Mouse (Mus musculus) lung, adult 2 months (tissue): ENCODE measurements around the gene Rnf181.

Experiments
- CTCF ChIP-seq: fragments of 200-500 bp; IDR thresholded peaks from 2 replicates; pipeline ENCODE4 v1.5.1; 2011; ENCODE audit warnings: mild to moderate bottlenecking, low read length, control low read depth; ENCODE audit not compliant: insufficient read depth
- POLR2A ChIP-seq: fragments of 200-500 bp; IDR thresholded peaks from 2 replicates; pipeline ENCODE4 v1.6.1; 2011; ENCODE audit warnings: low read depth, mild to moderate bottlenecking, control low read depth, low read length, borderline replicate concordance; ENCODE audit errors: extremely low read depth

DNA sequence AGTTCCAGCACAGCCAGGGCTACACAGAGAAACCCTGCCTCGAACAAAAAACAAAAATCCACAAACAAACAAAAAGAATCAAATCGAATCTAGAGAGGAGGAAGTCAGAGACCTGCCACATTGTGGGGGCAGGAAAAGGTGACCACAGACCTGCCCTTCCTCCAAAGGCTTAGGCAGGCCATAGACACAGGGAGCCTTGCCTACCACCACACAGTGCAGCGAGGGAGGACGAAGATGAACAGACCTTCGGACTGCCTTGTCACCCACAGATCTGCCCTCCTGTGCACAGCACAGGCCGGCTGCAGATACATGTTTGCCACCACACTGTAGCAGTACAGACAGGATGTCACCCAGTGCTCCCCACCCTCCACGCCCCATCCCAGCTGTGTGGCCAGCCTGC lies 43.8 kb upstream of the Rnf181 start:
- TF ChIP-seq CTCF (no peak), POLR2A (no peak)
